Mouse (Mus musculus) kidney, adult 8-10 months (tissue): ENCODE results near the gene Sfi1.
A peak's percentile ranks its signal among the peaks of the same experiment; 100 is the strongest.
"Not testable (repeated sequence)": the region's sequence is repeated elsewhere in the genome, so short reads cannot be mapped to it uniquely, and the experiment has no call there.

Experiments
- DNase-seq, 2 experiments: peaks; one replicate each; pipeline ENCODE4 v3.0.0; 2022

Gene Sfi1

GRCm38 (mm10) chr11:3173425-3174318 lies 19.6 kb downstream of the Sfi1 start:
- DNase-seq: peak in 1 of 2 experiments; percentile 67

DNA sequence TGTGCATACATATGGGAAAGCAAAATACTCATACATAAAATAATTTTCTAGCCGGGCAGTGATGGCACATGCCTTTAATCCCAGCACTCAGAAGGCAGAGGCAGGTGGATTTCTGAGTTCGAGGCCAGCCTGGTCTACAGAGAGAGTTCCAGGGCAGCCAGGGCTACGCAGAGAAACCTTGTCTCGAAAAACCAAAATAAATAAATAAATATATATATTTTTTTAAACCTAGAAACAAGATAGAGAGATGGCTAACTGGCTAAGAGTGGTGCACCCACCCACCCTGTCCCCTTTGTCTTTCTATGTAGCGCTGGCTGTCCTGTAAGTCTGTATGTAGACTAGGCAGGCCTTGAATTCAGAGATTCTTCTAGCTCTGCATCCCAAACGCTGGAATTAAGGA lies 20.7 kb downstream of the Sfi1 start:
- not testable (repeated sequence) for DNase-seq

GRCm38 (mm10) chr11:3171931-3172330 lies 21.3 kb downstream of the Sfi1 start:
- DNase-seq: peak in 1 of 2 experiments; percentile 56

GRCm38 (mm10) chr11:3169042-3169441 lies 24.2 kb downstream of the Sfi1 start:
- DNase-seq: peak in 1 of 2 experiments; percentile 51

GRCm38 (mm10) chr11:3167571-3168001 lies 25.7 kb downstream of the Sfi1 start:
- DNase-seq: peak in 1 of 2 experiments; percentile 47

GRCm38 (mm10) chr11:3167129-3167528 lies 26.1 kb downstream of the Sfi1 start:
- not testable (repeated sequence) for DNase-seq

GRCm38 (mm10) chr11:3166321-3166720 lies 26.9 kb downstream of the Sfi1 start:
- DNase-seq: not testable (repeated sequence)

DNA sequence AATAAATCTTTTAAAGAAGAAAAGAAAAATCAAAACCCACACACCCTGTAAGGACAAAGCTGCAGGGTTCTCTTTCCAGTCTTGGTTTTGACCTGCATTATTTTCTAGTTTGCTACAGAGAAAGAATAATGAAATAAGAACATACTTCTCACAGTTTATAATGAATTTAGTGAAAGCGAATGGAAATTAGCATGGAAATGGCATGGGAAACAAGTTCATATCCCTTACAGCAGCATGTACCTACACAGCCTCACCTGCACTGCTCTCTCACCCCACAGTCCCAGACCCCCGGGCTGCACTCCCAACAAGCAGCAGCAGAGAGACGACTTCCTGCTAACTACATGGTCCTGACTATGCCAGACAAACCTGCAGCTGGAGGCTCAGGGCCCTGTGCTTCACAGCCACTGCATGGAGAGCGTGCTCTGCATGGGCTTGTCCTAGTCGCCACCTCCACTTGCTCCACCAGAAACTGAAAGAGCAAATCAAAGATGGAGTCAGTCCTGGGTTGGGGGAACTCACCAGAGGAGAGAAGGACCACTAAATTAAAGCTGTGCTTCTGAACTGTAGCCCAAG lies 28.0 kb downstream of the Sfi1 start:
- not testable (repeated sequence) for DNase-seq

- DNase-seq: not testable (repeated sequence)
Measured at GRCm38 (mm10) chr11:3163661-3164060, 29.6 kb downstream of the Sfi1 start.

DNA sequence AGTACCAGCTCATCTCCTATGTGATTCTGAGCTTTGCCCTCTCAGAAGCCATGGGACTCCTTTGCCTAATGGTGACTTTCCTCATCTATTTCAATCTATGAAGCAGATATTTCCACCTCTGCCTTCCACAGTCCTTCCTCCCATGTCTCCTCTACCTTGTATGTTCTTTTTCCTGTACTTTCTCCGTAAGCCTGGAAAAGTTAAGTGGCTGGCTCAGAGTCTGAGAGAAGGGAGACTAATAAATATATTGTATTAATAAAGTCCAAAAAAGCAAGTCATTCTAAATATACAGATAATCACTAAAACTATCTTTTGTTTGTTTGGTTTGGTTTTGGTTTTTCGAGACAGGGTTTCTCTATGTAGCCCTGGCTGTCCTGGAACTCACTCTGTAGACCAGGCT lies 30.1 kb downstream of the Sfi1 start:
- peak in 1 of 2 experiments; percentile 54 for DNase-seq

DNA sequence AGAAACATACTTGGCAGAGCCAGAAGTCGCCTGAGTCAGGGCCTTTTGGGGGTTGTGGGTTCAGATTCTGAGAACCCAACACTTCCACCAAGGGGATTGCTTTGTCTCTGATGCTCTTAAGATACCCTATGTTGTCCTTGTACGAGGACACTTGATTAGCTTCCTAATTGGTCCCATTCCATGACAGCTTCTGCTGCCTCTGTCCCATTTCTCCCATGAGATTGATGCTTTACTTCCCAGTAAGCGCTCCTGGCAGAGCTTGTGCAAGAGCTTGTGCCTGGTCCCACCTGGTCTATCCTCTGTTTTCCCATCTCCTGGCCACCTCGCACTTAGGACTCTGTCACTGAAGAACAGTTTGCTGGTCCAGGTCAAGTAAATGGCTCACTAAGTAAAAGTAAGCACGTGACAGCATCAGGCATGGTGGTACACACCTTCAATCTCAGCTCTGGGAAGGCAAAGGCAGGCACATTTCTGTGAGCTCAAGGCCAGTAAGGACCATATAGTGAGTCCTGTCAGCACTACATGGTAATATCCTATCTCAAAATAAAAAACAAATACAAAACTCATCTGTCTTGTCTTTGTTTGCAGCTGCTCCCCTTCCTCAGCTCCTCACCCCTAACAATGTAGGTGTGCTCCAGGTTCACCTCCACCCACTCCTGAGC lies 30.9 kb downstream of the Sfi1 start:
- peak; percentile 84 to 93 for DNase-seq

DNA sequence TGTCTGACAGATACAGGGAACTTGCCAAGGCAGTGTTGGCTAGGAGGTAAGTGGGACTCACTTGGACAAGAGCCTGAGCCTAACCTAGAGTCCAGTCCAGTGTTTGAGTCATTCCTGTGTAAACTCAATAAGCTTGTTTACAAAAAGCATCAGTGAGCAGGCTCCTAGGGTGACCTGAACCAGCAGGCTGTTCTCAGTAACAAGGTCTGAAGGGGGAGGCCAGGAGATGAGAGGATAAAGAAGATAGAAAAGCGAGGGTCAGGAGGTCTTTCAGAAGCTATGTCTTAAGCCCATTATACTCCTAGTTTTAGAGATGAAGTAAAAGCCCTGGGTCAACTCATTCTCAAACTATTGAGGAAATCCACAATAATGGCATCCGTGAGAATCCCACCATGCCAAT lies 31.9 kb downstream of the Sfi1 start:
- DNase-seq: peak; percentile 75 to 76

DNA sequence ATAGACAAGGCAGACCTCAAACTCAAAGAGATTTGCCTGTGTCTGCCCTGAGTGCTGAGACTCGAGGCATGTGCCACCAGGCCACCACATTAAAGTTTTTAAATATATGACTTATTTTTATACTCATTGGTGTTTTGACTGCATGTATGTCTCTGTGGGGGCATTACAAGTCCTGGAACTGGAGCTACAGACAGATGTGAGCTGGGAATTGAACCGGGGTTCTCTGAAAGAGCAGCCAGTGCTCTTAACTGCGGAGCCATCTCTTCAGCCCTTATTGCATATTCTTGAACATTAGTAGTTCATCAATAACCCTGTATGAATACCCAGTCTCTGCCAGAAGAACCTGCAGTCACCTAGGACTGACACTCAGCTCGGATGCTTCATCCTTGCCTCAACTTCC lies 34.5 kb downstream of the Sfi1 start:
- DNase-seq: not testable (repeated sequence)

GRCm38 (mm10) chr11:3157996-3158395 lies 35.3 kb downstream of the Sfi1 start:
- not testable (repeated sequence) for DNase-seq

DNA sequence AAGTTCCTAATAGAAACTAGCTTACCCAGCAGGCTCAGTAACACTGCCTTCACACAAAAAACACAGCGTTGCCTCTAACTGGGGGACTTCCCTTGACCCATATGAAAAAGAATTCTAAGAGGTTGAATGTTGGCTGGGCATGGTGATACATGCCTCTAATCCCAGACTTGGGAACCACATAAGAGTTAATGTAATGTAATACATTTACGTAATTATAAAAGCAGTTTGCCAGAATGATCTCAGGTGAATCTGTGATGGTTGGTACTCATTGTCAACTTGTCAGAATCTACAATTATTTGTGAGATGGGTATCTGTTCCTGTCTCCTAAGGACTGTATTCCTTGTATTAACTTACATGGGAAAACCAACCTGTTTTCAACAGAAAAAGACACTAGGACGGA lies 36.3 kb downstream of the Sfi1 start:
- DNase-seq: not testable (repeated sequence)

DNA sequence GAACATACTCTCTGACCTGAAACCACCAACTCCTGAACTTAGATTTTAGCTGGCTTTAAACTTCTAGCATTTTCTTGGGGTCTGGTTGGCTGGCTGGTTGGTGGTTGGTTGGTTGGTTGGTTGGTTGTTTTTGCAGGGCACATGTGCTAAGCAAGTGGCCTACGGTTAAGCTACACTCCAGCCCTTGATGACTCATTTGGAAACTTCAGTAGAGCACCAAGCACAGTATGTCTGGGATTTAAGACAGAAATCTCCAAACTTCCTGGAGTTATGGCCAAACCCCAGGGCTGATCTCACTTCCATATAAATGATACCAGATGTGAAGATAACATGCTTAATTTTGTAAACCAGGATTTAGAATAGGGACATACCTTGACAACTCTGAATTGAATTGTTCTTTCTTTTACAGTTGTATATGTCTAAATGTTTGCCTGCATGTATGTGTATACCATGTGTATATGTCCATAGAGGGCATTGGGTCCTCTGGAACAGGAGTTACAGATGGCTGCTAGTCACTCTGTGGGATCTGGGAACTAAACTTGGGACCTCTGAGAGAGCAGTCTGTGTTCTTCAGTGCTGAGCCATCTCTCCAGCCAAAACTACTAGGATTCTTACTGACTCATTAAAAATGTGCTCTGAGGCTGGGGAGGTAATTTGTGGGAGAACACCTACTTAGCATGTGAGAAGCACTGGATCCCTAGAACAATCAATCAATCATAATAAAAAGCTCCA lies 39.4 kb downstream of the Sfi1 start:
- peak; percentile 63 to 69 for DNase-seq

DNA sequence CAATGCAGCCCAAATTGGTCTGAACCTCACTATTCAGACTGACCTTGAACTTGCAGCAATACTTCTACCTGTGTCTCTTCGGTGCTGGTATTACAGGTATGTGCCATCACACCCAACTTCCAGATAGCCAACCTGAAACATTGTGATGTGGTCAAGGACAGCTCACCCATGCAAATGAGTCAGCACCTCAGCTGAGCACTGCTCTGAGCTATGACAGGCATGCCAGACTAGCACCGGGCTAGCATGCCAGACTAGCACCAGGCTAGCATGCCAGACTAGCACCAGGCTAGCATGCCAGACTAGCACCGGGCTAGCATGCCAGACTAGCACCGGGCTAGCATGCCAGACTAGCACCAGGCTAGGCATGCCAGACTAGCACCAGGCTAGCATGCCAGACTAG lies 41.9 kb downstream of the Sfi1 start:
- DNase-seq: peak in 1 of 2 experiments; percentile 34

- not testable (repeated sequence) for DNase-seq
Measured at GRCm38 (mm10) chr11:3150677-3151003, 42.6 kb downstream of the Sfi1 start.

GRCm38 (mm10) chr11:3150003-3150676 lies 43.1 kb downstream of the Sfi1 start:
- DNase-seq: peak in 1 of 2 experiments; percentile 56

GRCm38 (mm10) chr11:3149471-3149870 lies 43.8 kb downstream of the Sfi1 start:
- DNase-seq: not testable (repeated sequence)

- DNase-seq: not testable (repeated sequence)
Measured at GRCm38 (mm10) chr11:3146806-3147205, 46.5 kb downstream of the Sfi1 start.
